Mouse (Mus musculus): Measurements from ENCODE around the gene Vwf. TPM values are rescaled to one million over a fixed set of nuclear protein-coding genes. Genes with fewer than 3 reads are reported as not detected.

Vwf gene
- total RNA-seq (2017), result 6.4 to 37.1 TPM (median 9.9 TPM) in 3 replicates

DNA sequence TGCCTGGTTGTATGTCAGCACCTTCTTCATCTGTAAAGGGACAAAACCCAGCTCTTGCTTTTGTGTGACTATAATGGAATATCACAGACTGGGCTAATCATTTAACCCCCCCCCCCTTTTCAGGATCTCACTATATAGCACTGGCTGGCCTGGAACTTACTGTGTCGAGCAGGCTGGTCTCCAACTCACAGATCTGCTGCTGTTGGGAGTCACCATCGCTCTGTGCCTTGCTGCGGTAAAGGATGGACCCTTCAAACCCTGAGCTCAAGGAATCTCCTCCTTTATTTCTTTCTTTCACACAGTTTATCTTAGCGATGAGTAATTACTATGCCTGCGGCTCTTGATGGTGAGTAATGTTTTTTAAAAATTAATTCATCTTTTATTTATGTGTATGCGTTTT is at the start of gene Vwf:
TSS of gene Vwf (plus strand) at position 301 of the 400 bp plus-strand sequence.
- ATAC-seq (replicated peaks; ENCODE audit: insufficient number of reproducible peaks, low FRiP score, low TSS enrichment, poor library complexity, severe bottlenecking), result no peak

DNA sequence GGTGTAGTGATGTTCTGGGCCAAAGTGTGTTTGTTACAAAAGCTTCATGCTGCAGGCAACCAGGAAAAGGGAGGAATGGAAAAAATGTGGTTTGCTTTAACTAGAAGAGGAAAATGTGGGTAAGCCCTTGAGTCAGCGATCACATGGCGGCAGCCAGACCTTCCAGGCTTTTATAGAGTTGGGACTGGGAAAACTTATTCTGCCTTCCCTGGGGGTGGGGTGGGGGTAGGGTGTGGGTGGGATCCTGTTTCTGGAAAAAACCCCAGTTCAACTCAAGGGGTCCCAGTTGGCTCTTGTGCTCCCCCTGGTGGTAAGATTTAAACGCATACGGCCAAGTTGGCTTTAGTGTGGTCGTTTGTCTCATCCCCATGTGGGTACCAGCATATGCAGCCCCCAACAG is 48.5 kb upstream of the Vwf start:
- no peak for ATAC-seq (replicated peaks; ENCODE audit: insufficient number of reproducible peaks, low FRiP score, low TSS enrichment, poor library complexity, severe bottlenecking)

DNA sequence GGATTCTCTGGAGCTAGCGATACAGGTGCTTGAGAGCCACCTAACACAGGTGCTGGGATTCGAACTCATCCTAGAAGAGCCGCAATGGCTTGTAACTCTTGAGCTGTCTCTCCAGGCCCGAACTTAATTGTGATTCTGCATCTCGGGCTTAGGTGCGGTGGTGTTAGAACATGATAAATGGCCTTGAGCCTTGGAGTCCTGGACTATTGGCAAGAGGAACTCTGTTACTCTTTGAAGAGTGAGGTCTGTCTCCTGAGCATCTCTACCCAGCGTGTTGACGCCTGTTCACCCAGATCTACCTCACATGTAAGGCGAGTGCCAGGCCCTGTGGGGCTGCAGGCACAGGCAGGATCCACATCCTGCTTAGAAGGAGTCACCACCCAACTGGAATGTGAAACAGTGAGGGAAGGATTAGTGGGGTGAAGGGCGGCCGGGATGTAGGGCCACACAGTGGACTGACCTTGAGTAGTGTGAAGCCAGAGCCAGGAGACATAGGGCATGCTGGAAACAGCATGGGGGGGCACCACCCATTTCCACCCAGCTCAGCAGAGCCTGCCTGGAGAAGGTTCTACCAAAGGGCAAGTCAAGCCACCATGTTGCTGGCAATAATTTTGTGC is 43.3 kb upstream of the Vwf start:
- no peak for ATAC-seq (replicated peaks; ENCODE audit: insufficient number of reproducible peaks, low FRiP score, low TSS enrichment, poor library complexity, severe bottlenecking)

DNA sequence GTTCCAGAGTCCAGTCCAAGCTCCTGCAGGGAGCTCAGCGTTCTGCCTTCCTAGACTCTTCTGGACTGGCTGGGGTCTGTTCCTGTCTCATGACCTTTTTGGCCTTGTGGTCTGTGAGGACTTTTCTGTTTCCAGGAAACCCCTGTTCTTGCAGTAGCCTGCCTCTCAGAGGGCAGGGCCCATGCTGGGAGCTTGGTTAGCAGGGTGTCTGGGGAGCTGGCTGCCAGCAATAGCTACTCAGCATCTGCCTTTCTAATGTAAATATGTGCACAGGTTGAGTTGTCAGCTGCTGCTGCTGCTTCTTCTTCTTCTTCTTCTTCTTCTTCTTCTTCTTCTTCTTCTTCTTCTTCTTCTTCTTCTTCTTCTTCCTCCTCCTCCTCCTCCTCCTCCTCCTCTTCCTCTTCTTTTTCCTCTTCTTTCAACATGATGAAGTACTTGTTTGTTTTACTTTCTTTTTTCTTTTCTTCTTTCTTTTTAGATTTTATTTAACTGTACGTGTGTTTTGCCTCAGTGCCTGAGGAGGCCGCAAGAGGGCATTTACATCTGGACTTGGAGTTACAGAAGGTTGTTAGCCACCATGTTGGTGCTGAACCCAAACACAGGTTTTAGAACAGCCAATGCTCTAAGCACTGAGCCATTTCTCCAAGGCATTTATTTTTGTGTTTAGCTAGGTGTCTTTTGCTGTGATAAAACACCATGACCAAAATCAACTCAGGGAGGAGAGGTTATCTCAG is 41.8 kb upstream of the Vwf start:
- no peak for ATAC-seq (replicated peaks; ENCODE audit: insufficient number of reproducible peaks, low FRiP score, low TSS enrichment, poor library complexity, severe bottlenecking)

DNA sequence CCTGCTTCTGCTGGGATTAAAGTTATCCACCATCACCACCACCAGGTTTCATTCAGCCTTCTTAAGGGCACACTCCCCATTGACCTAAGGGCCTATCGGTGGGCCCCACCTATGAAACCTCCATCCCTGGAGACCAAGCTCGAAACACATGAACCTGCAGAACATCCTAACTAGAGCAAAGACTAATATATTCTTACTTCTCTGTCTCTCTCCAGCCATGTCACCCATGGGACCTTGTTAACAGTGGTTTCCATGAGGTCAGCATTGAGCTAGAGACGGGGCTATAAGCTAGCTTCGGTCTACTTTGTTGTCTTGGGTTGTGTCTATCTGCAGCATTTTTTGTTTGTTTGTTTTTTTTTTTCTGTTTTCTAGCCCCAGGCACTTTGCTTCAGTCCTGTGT is 40.1 kb upstream of the Vwf start:
- no peak for ATAC-seq (replicated peaks; ENCODE audit: insufficient number of reproducible peaks, low FRiP score, low TSS enrichment, poor library complexity, severe bottlenecking)

DNA sequence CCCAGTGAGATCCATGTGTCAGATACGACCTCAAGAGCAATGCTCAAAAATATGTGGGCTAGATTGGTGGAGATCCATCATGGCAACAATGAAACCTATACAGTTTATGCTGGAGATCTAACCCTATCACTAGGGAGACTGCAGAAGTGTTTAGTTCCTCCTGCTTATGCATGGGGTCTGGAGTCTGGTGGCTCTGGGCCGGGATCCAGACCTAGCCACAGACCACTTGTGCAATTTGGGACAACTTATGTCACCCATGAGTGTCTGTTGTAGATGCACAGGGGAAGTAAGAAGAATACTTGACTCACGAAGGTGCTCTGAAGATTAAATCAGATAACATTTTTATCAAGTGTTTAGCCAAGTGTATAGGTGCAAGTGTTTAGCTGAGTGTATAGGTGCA is 36.8 kb upstream of the Vwf start:
- peak; percentile 85 for ATAC-seq (replicated peaks; ENCODE audit: insufficient number of reproducible peaks, low FRiP score, low TSS enrichment, poor library complexity, severe bottlenecking)

DNA sequence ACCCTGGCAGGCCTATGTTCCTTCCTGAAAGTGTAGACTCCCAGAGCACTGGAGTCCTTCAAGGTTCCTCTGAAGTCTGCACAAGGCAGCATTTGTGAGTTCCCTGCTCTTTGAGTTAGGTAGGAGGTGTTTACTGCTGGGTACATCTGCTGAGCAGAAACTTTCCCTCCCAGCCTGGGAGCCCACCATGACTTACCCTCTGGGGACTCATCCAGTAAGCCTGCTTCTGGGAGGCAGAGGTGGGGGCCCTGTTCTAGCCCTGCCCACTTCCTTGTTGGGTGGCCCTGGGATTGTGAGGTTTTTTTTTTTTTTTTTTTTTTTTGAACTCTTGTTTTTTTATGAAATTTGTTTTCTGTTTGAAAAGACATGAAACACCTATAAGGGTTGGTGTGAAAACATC is 35.9 kb upstream of the Vwf start:
- no peak for ATAC-seq (replicated peaks; ENCODE audit: insufficient number of reproducible peaks, low FRiP score, low TSS enrichment, poor library complexity, severe bottlenecking)

DNA sequence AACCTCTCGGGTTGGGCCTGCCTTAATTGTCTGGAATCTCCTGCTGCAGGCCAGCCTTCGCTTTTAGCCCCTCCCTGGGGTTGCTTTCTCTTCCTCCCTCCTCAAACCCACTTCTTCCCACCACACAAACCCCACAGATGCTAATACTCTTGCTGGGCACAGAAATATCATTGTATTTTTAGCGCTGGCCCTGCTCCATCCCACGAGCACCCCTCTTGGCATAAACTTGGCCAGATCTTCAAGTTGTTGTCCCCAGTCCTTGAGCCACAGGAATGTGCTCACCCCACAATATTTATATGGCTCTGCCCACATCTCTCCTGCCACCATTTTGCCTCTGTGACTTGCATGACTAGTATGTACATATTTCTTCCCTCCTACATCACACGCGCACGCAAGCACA is 35.4 kb upstream of the Vwf start:
- no peak for ATAC-seq (replicated peaks; ENCODE audit: insufficient number of reproducible peaks, low FRiP score, low TSS enrichment, poor library complexity, severe bottlenecking)

DNA sequence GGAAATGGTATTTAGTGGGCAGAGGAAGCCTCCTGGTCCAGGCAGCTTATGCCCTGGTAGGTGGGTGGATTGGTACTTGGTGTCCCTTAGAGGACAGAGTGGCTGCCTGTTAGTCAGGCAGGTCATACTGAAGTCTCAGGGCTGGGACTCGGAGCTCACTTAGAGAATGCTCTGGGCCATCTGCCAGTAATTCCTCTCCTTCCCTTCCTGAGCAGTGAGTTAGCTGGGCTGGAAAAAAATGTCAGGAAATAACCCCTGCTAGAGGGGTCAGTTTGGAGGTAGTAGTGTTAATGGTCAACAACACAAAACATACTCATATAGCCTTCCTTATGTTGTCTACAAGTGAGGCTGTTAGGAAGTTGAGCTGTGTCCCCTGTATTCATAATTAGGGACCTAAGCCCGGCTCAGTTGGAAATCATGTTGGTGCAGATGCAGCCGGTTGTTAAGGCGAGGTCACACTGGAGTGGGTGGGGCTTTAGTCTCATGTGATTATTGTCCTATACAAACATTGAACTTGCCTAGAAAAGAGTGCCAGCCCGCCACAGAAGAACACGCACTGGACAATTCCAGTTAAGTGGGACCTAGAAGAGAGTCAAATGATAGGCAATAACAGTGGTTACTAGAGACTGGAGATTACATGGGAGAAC is 33.5 kb upstream of the Vwf start:
- ATAC-seq (replicated peaks; ENCODE audit: insufficient number of reproducible peaks, low FRiP score, low TSS enrichment, poor library complexity, severe bottlenecking), result no peak

DNA sequence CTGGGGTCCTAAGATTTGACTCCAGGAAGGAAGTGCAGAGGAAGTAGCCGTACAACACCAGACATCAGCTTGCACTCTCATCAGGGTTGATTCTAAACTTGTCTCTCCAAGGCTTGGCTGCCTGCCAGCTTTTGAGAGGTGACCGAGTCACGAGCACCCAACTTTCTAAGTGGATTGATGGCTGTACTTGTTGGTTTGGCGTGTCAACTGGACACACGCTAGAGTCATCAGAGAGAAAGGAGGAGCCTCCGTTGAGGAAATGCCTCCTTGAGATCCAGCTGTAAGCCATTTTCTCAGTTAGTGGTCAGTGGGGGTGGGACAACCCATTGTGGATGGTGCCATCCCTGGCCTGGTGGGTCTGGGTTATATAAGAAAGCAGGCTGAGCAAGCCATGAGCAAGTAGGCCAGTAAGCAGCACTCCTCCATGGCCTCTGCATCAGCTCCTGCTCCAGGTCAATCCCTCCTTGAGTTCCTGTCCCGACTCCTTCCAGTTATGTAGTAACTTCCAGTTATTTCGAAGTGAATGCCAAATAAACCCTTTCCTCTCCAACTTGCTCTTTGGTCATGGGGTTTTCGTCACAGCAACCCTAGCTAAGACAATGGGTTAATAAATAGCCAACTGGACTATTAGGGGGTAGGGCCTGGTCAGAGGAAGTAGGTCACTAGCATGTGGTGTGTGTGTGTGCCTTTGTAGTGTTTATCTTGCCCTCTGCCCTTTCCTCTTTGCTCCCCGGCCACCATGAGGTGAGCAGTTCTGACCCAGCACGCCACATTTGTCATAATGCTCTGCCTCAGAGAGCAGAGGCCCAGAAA is 30.9 kb upstream of the Vwf start:
- ATAC-seq (replicated peaks; ENCODE audit: insufficient number of reproducible peaks, low FRiP score, low TSS enrichment, poor library complexity, severe bottlenecking), result no peak

DNA sequence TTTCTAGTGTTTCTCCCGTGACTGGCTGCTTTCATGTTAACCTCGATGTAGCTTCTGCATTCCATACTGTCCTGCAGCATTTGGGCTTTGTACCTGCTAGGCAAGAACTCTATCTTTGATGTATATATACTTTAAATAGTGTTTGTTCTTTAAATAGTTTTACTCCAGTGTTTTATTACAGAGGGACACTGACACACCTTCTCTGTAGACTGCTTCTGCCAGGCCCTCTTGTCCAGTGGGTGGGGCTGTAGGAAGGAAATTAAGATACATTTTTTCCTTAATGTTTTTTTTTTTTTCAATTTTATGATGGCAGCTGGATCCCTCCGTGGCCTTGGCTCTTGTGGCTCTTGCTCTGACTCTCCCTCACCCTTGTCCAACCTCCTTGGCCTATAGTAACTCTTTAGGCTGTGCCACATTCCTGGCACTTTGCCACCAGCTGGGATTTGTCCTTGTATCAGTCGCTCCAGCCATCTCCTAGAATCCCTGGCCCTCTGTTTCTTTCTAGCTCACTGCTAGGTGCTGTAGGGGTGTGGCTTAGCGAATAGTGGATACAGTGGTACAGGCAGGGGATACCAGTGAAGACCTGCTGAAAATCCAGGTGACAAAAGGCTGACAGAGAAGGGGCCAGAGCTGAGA is 24.9 kb upstream of the Vwf start:
- ATAC-seq (replicated peaks; ENCODE audit: insufficient number of reproducible peaks, low FRiP score, low TSS enrichment, poor library complexity, severe bottlenecking), result no peak

DNA sequence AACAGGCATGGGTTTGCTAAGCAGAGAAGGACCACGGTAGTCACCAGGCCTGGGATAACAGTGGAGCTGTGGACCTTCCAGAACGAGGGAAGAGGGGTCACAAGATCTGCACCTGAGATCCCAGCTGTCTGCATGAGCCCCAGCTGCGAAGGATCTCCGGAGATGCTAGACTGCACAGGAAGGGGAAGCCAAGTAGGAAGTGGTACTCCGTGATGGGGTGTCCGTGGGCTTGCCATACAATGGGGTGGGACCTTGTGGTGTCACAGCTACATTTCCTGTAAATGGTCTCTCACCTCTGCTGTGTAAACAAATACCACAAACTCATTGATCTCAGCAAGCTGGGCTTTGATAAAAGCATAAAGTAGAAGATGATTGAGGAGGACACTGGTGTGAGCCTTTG is 22.5 kb upstream of the Vwf start:
- ATAC-seq (replicated peaks; ENCODE audit: insufficient number of reproducible peaks, low FRiP score, low TSS enrichment, poor library complexity, severe bottlenecking), result peak; percentile 65

DNA sequence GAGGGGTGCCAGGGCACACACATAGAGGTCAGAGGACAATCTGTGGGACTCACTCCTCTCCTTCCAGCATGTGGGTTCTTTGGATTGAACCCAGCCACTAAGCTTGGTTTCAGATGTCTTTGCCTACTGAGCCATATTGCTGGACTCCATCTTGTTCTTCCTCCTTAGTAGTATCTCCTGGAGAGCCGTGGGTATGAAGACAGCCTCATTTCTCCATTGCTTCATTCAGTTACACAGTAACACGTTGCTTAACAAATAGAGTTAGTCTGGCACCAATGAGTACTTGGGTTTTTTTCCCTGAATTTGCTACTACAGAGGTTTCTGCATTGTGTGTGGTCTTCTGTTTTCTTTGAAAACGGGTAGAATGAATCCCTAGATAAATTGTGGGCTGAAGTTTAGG is 20.5 kb upstream of the Vwf start:
- no peak for ATAC-seq (replicated peaks; ENCODE audit: insufficient number of reproducible peaks, low FRiP score, low TSS enrichment, poor library complexity, severe bottlenecking)

DNA sequence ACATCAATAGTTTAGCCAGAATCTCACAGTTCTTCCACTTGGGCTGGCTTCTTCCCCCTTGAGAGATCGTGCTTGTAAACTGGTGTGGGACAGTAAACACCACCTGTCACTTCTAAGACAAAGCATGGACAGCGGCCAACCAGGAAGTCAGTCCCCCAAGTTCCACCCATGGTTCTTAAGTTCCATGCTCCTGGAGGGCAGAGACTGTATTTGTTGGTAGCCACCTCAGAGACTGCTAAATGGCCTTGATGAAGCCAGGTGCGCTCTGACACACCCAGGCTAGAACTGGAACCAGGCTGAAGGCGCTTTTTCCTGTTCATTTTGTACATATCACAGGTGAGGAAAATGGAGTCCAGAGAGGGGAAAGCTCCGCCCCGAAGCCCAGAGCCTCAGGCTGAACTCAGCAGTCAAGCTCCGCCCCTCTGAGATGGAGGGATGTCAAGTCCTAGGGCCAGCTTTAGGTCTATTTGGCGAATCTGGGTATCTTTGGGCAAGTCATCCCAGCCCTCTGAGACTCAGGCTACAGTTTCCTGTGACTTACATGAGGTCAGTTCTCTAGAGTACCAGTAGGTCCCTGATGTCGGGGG is 17.9 kb upstream of the Vwf start:
- no peak for ATAC-seq (replicated peaks; ENCODE audit: insufficient number of reproducible peaks, low FRiP score, low TSS enrichment, poor library complexity, severe bottlenecking)

DNA sequence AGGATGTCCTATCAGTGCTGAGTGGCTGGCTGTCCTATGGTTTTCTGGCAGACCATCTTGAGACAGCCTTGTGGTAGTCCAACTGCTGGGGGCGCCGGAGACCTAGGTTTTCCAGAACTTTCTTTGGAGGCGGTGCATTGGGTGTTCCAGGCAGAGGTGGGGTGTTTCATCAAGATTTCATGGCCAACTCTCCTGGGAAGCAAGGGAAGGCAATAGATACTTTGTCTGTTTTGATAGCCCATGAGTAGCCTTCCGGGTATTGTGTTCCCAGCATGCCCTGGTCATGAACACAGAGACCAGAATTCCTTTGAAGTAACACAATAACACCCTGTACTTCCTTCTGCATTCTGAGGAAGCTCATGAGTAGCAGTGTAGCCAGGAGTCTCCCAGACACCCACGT is 17.1 kb upstream of the Vwf start:
- no peak for ATAC-seq (replicated peaks; ENCODE audit: insufficient number of reproducible peaks, low FRiP score, low TSS enrichment, poor library complexity, severe bottlenecking)

DNA sequence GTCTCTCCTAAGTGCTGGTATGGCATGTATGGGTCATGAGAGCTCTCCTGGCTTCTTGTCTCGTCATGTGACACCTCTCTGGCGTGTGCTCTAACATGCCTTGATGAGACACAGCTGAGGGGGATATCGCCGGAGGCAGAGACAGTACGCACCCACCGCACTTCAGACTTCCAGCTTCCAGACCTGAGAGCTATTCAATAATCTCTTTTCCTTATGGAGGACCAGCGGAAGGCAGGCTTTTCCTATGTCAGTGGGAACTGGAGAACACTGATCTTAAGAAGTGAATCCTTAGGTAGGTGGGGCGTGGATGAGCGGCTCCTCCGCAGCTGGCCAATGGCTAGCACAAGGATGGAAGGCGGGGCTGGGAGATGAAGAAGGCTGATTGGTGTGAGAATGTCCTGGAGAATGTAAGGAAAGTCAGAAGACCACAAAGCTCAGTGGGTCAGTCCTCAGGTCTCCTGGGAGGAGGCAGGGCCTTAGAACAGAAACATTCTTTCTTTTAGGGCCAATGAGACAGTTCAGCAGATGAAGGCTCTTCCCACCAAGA is 13.4 kb upstream of the Vwf start:
- ATAC-seq (replicated peaks; ENCODE audit: insufficient number of reproducible peaks, low FRiP score, low TSS enrichment, poor library complexity, severe bottlenecking), result no peak

DNA sequence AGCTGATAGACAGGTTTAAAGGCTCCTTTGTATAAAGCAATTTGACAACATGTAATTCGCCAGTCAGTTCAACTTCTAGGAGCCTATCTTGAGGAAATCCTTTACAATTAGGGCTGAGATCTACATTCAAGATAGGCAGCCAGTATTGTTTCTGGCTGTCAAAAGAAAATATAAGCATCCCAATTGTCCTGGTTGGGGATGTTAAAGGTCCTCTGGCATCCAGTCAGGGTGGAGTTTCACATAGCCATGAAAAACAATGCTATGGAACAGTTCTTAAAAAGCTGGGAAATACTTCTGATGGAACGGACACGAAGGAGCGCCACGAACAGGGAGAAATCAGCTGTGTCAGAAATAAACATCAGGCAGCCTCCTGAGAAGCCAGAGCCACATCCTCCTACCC is 11.6 kb upstream of the Vwf start:
- ATAC-seq (replicated peaks; ENCODE audit: insufficient number of reproducible peaks, low FRiP score, low TSS enrichment, poor library complexity, severe bottlenecking), result no peak

DNA sequence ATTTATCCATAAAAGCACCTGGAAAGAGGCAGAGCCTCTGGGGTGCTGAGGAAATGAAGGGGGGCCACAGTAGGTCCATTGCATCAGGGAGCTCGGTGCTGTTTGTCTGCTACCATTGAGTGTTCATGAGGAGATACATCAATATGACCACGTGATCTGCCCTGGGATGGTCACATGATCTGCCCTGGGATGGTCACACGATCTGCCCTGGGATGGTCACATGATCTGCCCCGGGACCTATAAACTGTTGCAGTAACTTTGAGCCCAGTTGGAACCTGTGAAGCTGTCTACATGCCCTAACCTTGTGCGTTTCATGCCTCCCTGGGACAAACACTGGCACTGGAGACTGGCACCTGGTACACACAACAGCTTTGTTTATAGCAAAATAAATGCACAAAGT is 8.1 kb upstream of the Vwf start:
- no peak for ATAC-seq (replicated peaks; ENCODE audit: insufficient number of reproducible peaks, low FRiP score, low TSS enrichment, poor library complexity, severe bottlenecking)
